Mouse (Mus musculus): ENCODE results near the gene Lap3. TPM values are rescaled to one million over a fixed set of nuclear protein-coding genes. Genes with fewer than 3 reads are reported as not detected.

Gene Lap3
- total and polyA plus RNA-seq, 3 experiments = 108 to 167 (median 130) TPM

DNA sequence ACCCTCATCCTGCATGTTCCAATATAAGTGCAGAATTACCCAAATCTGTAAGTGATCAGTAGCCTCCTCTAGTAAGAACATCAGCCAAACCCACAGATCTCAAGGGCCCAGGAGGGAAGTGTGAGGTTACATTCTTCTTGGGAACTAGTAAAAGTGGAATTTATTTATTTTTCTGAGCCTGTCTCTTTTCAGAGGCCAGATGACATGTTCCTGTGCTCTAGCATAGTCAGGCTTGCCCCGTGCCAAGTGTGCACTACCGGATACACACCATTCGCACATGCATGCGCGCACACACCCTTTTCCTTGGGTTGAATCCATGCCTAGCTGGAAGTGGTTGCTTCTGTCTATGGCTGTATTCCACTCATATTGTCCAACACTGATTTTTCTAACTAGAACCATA is 17.4 kb upstream of the Lap3 start:
- Histone ChIP-seq H3K4me3 (replicated peaks in 1 of 3; ENCODE audit: low read depth in 2 of 3, low read length in 2 of 3, poor library complexity in 1 of 3) (no peak overlapping the region), H3K27me3 (replicated peaks) (no peaks in the 10 kb centered on the region), H3K79me2 (replicated peaks; ENCODE audit: control insufficient read depth, extremely low read depth, insufficient read depth, poor library complexity, severe bottlenecking) (no peaks in the 10 kb centered on the region), H3K27ac (ENCODE audit: insufficient read depth, low read depth) (no peak overlapping the region), H3K4me2 (ENCODE audit: insufficient read depth, low read depth, poor library complexity, severe bottlenecking) (no peak overlapping the region), H3K9ac (ENCODE audit: insufficient read depth, low read depth) (no peak overlapping the region), H3K36me3 (replicated peaks in 1 of 2; ENCODE audit: control insufficient read depth in 1 of 2, insufficient read depth in 1 of 2, low read length in 1 of 2) (no peaks in the 10 kb centered on the region), H3K4me1 (ENCODE audit: control insufficient read depth in 1 of 2, insufficient read depth in 2 of 2) (peaks cover 4 to 8% of the 10 kb centered on the region in 2 experiments), H3K9me3 (replicated peaks; ENCODE audit: low read length) (no peaks in the 10 kb centered on the region)
- TF ChIP-seq ZMIZ1 (IDR thresholded peaks at IDR 0.05; ENCODE audit: low read depth, low read length) = no peak
- no peak for TF ChIP-seq SIN3A (IDR thresholded peaks at IDR 0.05; ENCODE audit: low read length)
- no peak for TF ChIP-seq RAD21 (IDR thresholded peaks at IDR 0.05; ENCODE audit: low read depth, low read length)
- no peak for TF ChIP-seq POLR2A (IDR thresholded peaks at IDR 0.05; ENCODE audit: low read depth, low read length)
- no peak for TF ChIP-seq USF2 (conservative IDR thresholded peaks at IDR 0.05; ENCODE audit: low read depth, low read length)
- dilution Hi-C loops (cut with MboI; ENCODE audit: extremely low pct_ligation_motif_present, extremely low pct_unique_long_range_greater_than_20kb, low sequenced_read_pairs) (no loop called here), in situ Hi-C loops (cut with MboI; ENCODE audit: low pct_ligation_motif_present, low pct_unique_long_range_greater_than_20kb, low sequenced_read_pairs) (loop anchor here (10.0 kb wide), 1 partner anchor 189 kb away; the partner anchor contains the start of gene Ncapg)
- no peak for DNase-seq (ENCODE audit: extremely low read depth)

DNA sequence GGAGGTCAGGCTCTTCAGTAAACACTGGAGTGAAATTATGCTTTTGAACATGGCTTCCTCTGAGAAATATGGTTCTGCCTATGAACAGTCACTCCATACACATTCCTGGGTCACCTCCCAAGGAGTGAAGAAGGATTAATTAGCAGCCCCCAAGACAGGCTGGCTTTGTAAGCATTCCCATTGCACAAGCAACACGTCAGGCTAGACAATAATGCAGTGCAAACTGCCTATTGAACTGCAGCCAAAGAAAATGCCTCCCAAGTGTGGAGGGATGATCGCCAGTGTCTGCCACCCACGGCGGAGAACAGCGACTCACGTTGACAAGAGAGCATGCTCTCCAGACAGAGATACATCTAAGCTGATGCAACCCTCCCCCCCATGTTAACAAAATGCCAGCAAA is 16.9 kb upstream of the Lap3 start:
- no peaks in the 10 kb centered on the region for H3K27me3 ChIP-seq (replicated peaks)
- no peak overlapping the region for H3K9ac ChIP-seq (ENCODE audit: insufficient read depth, low read depth)
- TF ChIP-seq MAZ (IDR thresholded peaks at IDR 0.05; ENCODE audit: low read depth, low read length) = no peak
- H3K4me2 ChIP-seq (ENCODE audit: insufficient read depth, low read depth, poor library complexity, severe bottlenecking) = no peak overlapping the region
- H3K27ac ChIP-seq (ENCODE audit: insufficient read depth, low read depth) = no peak overlapping the region
- no peaks in the 10 kb centered on the region for H3K36me3 ChIP-seq (replicated peaks in 1 of 2; ENCODE audit: control insufficient read depth in 1 of 2, insufficient read depth in 1 of 2, low read length in 1 of 2)
- no peaks in the 10 kb centered on the region for H3K79me2 ChIP-seq (replicated peaks; ENCODE audit: control insufficient read depth, extremely low read depth, insufficient read depth, poor library complexity, severe bottlenecking)
- in situ Hi-C loops (cut with MboI; ENCODE audit: low pct_ligation_motif_present, low pct_unique_long_range_greater_than_20kb, low sequenced_read_pairs) = loop anchor here (10.0 kb wide), 1 partner anchor 189 kb away; the partner anchor contains the start of gene Ncapg
- dilution Hi-C loops (cut with MboI; ENCODE audit: extremely low pct_ligation_motif_present, extremely low pct_unique_long_range_greater_than_20kb, low sequenced_read_pairs) = no loop called here
- no peak overlapping the region for H3K4me3 ChIP-seq (replicated peaks in 1 of 3; ENCODE audit: low read depth in 2 of 3, low read length in 2 of 3, poor library complexity in 1 of 3)
- H3K4me1 ChIP-seq (ENCODE audit: control insufficient read depth in 1 of 2, insufficient read depth in 2 of 2) = peaks cover 4 to 8% of the 10 kb centered on the region in 2 experiments
- H3K9me3 ChIP-seq (replicated peaks; ENCODE audit: low read length) = no peaks in the 10 kb centered on the region
- no peak for DNase-seq (ENCODE audit: extremely low read depth)

DNA sequence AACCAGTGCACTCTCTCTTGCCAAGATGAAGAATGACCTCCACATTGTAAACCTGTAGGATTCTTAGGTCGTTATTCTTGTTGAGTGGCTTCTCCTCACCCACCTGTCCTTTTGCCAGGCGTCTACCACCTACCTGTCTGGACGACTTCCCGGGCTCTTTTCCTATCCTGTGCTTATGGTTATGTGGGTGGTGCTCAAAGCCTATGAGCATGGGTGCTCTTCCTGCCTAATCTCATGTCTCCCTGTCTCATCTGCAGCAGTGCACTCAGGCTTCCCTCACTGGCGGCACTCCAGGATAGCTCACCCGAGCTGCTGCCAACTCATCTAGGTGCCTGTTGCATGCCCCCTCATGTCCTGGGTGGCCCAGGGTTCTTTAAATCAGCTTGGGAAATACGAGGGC is 15.6 kb upstream of the Lap3 start:
- Histone ChIP-seq H3K9me3 (replicated peaks; ENCODE audit: low read length) (no peaks in the 10 kb centered on the region), H3K4me2 (ENCODE audit: insufficient read depth, low read depth, poor library complexity, severe bottlenecking) (no peak overlapping the region), H3K36me3 (replicated peaks in 1 of 2; ENCODE audit: control insufficient read depth in 1 of 2, insufficient read depth in 1 of 2, low read length in 1 of 2) (no peaks in the 10 kb centered on the region), H3K79me2 (replicated peaks; ENCODE audit: control insufficient read depth, extremely low read depth, insufficient read depth, poor library complexity, severe bottlenecking) (no peaks in the 10 kb centered on the region), H3K27me3 (replicated peaks) (no peaks in the 10 kb centered on the region), H3K27ac (ENCODE audit: insufficient read depth, low read depth) (no peak overlapping the region), H3K9ac (ENCODE audit: insufficient read depth, low read depth) (no peak overlapping the region), H3K4me3 (replicated peaks in 1 of 3; ENCODE audit: low read depth in 2 of 3, low read length in 2 of 3, poor library complexity in 1 of 3) (no peak overlapping the region), H3K4me1 (ENCODE audit: control insufficient read depth in 1 of 2, insufficient read depth in 2 of 2) (peaks cover 4 to 8% of the 10 kb centered on the region in 2 experiments)
- dilution Hi-C loops (cut with MboI; ENCODE audit: extremely low pct_ligation_motif_present, extremely low pct_unique_long_range_greater_than_20kb, low sequenced_read_pairs) (no loop called here), in situ Hi-C loops (cut with MboI; ENCODE audit: low pct_ligation_motif_present, low pct_unique_long_range_greater_than_20kb, low sequenced_read_pairs) (loop anchor here (10.0 kb wide), 1 partner anchor 187 kb away; the partner anchor contains the start of gene Ncapg)
- no peak for DNase-seq (ENCODE audit: extremely low read depth)
- TF ChIP-seq BHLHE40 (IDR thresholded peaks at IDR 0.05; ENCODE audit: low read depth, low read length) (no peak), EP300 (IDR thresholded peaks at IDR 0.05; ENCODE audit: low read length) (no peak), MAFK (IDR thresholded peaks at IDR 0.05; ENCODE audit: insufficient replicate concordance, low read length) (no peak), ZMIZ1 (IDR thresholded peaks at IDR 0.05; ENCODE audit: low read depth, low read length) (no peak), TCF12 (IDR thresholded peaks at IDR 0.05; ENCODE audit: low read depth, low read length) (no peak), ELF1 (IDR thresholded peaks at IDR 0.05; ENCODE audit: low read depth, low read length) (no peak), MYC (IDR thresholded peaks at IDR 0.05; ENCODE audit: low read depth, low read length) (no peak), JUN (IDR thresholded peaks at IDR 0.05; ENCODE audit: insufficient read depth, low read depth, low read length) (no peak), NELFE (IDR thresholded peaks at IDR 0.05; ENCODE audit: low read depth, low read length) (no peak), MEF2A (IDR thresholded peaks at IDR 0.05; ENCODE audit: borderline replicate concordance, low read depth, low read length) (no peak), MXI1 (IDR thresholded peaks at IDR 0.05; ENCODE audit: low read depth, low read length) (no peak), ZC3H11A (IDR thresholded peaks at IDR 0.05; ENCODE audit: low read depth, low read length) (no peak), IRF4 (IDR thresholded peaks at IDR 0.05; ENCODE audit: low read depth, low read length) (no peak), KAT2A (IDR thresholded peaks at IDR 0.05; ENCODE audit: insufficient replicate concordance, low read length) (no peak), TBP (conservative IDR thresholded peaks at IDR 0.05; ENCODE audit: low read depth, low read length) (no peak), POLR2AphosphoS2 (IDR thresholded peaks at IDR 0.05; ENCODE audit: low read depth, low read length) (no peak), UBTF (IDR thresholded peaks at IDR 0.05; ENCODE audit: low read depth, low read length) (no peak), NRF1 (IDR thresholded peaks at IDR 0.05; ENCODE audit: low read depth, low read length) (no peak)

All from CH12.LX (cell line).